Mouse (Mus musculus) erythroblast, embryonic 14.5 days (primary cell): ENCODE measurements around the gene Lrrc71. TPM values are rescaled to one million over a fixed set of nuclear protein-coding genes. Genes with fewer than 3 reads are reported as not detected.

Experiments
- H3K27me3 ChIP-seq: 2 replicates; pipeline ENCODE4 v1.6.1; 2012; ENCODE audit warnings: inconsistent platforms; ENCODE audit not compliant: control insufficient read depth
- H3K36me3 ChIP-seq: 2 replicates; pipeline ENCODE4 v1.6.1; 2012; ENCODE audit warnings: mild to moderate bottlenecking, inconsistent platforms; ENCODE audit not compliant: control insufficient read depth
- H3K4me1 ChIP-seq: 2 replicates; pipeline ENCODE4 v1.6.1; 2012; ENCODE audit warnings: inconsistent platforms; ENCODE audit not compliant: control insufficient read depth
- H3K4me3 ChIP-seq: replicated peaks from 2 replicates; pipeline ENCODE3; 2012; ENCODE audit warnings: moderate library complexity, mild to moderate bottlenecking, inconsistent platforms
- H3K9me3 ChIP-seq: 2 replicates; pipeline ENCODE4 v1.6.1; 2012; ENCODE audit warnings: low read length, inconsistent platforms, mixed read lengths; ENCODE audit not compliant: control insufficient read depth
- GATA1 ChIP-seq: IDR thresholded peaks from 2 replicates; pipeline ENCODE4 v1.6.1; 2012; ENCODE audit warnings: low read length, inconsistent platforms, mixed read lengths
- TAL1 ChIP-seq: IDR thresholded peaks from 3 replicates; pipeline ENCODE4 v1.6.1; 2012; ENCODE audit warnings: low read length, inconsistent platforms, mixed read lengths
- polyA plus RNA-seq: library from polyadenylated mRNA; stranded (reverse); fragments of >175 nt; gene quantifications from 2 replicates; pipeline ENCODE4 v1.2.3, GENCODE M21; 2012

The Lrrc71 gene
- polyA plus RNA-seq, 1 experiment = not detected

- H3K4me3 ChIP-seq = no peak overlapping the region
- peaks cover 49% of the 10 kb centered on the region for H3K27me3 ChIP-seq
Measured at GRCm38 (mm10) chr3:87765631-87766283, 17.3 kb upstream of the Lrrc71 start.

GRCm38 (mm10) chr3:87765091-87765490 lies 16.7 kb upstream of the Lrrc71 start:
- TF ChIP-seq TAL1 (no peak), GATA1 (no peak)

More at GRCm38 (mm10) chr3:87765631-87766283, 17.3 kb upstream of the Lrrc71 start:
- Histone ChIP-seq H3K9me3 (no peaks in the 10 kb centered on the region), H3K36me3 (no peaks in the 10 kb centered on the region), H3K4me1 (peaks cover 5% of the 10 kb centered on the region)
- TF ChIP-seq TAL1 = no peak
- TF ChIP-seq GATA1 = no peak

GRCm38 (mm10) chr3:87764506-87764905 lies 16.1 kb upstream of the Lrrc71 start:
- Histone ChIP-seq H3K4me3 (no peak overlapping the region), H3K27me3 (peaks cover 45% of the 10 kb centered on the region), H3K9me3 (no peaks in the 10 kb centered on the region), H3K36me3 (no peaks in the 10 kb centered on the region), H3K4me1 (peaks cover 5% of the 10 kb centered on the region)
- TF ChIP-seq GATA1 (no peak), TAL1 (no peak)

More at GRCm38 (mm10) chr3:87765091-87765490, 16.7 kb upstream of the Lrrc71 start:
- Histone ChIP-seq H3K4me3 (no peak overlapping the region), H3K27me3 (peaks cover 49% of the 10 kb centered on the region), H3K36me3 (no peaks in the 10 kb centered on the region), H3K4me1 (peaks cover 5% of the 10 kb centered on the region), H3K9me3 (no peaks in the 10 kb centered on the region)

- H3K4me1 ChIP-seq = peaks cover 4% of the 10 kb centered on the region
- H3K36me3 ChIP-seq = no peaks in the 10 kb centered on the region
- peaks cover 38% of the 10 kb centered on the region for H3K27me3 ChIP-seq
- H3K4me3 ChIP-seq = no peak overlapping the region
- no peaks in the 10 kb centered on the region for H3K9me3 ChIP-seq
- TF ChIP-seq GATA1 (no peak), TAL1 (no peak)
Measured at GRCm38 (mm10) chr3:87763683-87764289, 15.4 kb upstream of the Lrrc71 start.

GRCm38 (mm10) chr3:87763202-87763601 lies 14.8 kb upstream of the Lrrc71 start:
- Histone ChIP-seq H3K27me3 (peaks cover 32% of the 10 kb centered on the region), H3K4me3 (no peak overlapping the region), H3K4me1 (peaks cover 4% of the 10 kb centered on the region), H3K9me3 (no peaks in the 10 kb centered on the region), H3K36me3 (no peaks in the 10 kb centered on the region)
- no peak for TF ChIP-seq TAL1

- Histone ChIP-seq H3K4me1 (peaks cover 4% of the 10 kb centered on the region), H3K27me3 (peaks cover 21% of the 10 kb centered on the region), H3K4me3 (no peak overlapping the region), H3K9me3 (no peaks in the 10 kb centered on the region), H3K36me3 (no peaks in the 10 kb centered on the region)
- TF ChIP-seq GATA1 (no peak), TAL1 (no peak)
Measured at GRCm38 (mm10) chr3:87761408-87762375, 13.3 kb upstream of the Lrrc71 start.

- no peak for TF ChIP-seq GATA1
- no peak for TF ChIP-seq TAL1
- Histone ChIP-seq H3K27me3 (no peaks in the 10 kb centered on the region; the same call in 1 of the 2 replicates), H3K4me3 (no peak overlapping the region), H3K36me3 (peaks cover 3% of the 10 kb centered on the region; the same call in 1 of the 2 replicates), H3K4me1 (peaks cover 4% of the 10 kb centered on the region), H3K9me3 (no peaks in the 10 kb centered on the region)
Measured at GRCm38 (mm10) chr3:87758641-87759040, 10.2 kb upstream of the Lrrc71 start.

GRCm38 (mm10) chr3:87756488-87756887 lies 8.1 kb upstream of the Lrrc71 start:
- TF ChIP-seq TAL1 (no peak), GATA1 (no peak)
- no peaks in the 10 kb centered on the region for H3K27me3 ChIP-seq
- no peak overlapping the region for H3K4me3 ChIP-seq
- no peaks in the 10 kb centered on the region for H3K9me3 ChIP-seq
- peaks cover 3% of the 10 kb centered on the region; the same call in 1 of the 2 replicates for H3K36me3 ChIP-seq
- H3K4me1 ChIP-seq = peaks cover 4% of the 10 kb centered on the region

GRCm38 (mm10) chr3:87755964-87756363 lies 7.5 kb upstream of the Lrrc71 start:
- no peaks in the 10 kb centered on the region for H3K9me3 ChIP-seq
- no peaks in the 10 kb centered on the region for H3K27me3 ChIP-seq
- no peak overlapping the region for H3K4me3 ChIP-seq
- peaks cover 4% of the 10 kb centered on the region for H3K4me1 ChIP-seq
- TF ChIP-seq GATA1 = no peak
- no peak for TF ChIP-seq TAL1
- H3K36me3 ChIP-seq = peaks cover 3% of the 10 kb centered on the region; the same call in 1 of the 2 replicates
